Mouse (Mus musculus): ENCODE results near the gene Asb2. TPM values are rescaled to one million over a fixed set of nuclear protein-coding genes. Genes with fewer than 3 reads are reported as not detected.

Gene Asb2
- polyA plus RNA-seq (2016; fragmentation: Nextera tagmentation; extraction: Ambion mirVana), result 0.56 and 0.65 TPM in 2 replicates

DNA sequence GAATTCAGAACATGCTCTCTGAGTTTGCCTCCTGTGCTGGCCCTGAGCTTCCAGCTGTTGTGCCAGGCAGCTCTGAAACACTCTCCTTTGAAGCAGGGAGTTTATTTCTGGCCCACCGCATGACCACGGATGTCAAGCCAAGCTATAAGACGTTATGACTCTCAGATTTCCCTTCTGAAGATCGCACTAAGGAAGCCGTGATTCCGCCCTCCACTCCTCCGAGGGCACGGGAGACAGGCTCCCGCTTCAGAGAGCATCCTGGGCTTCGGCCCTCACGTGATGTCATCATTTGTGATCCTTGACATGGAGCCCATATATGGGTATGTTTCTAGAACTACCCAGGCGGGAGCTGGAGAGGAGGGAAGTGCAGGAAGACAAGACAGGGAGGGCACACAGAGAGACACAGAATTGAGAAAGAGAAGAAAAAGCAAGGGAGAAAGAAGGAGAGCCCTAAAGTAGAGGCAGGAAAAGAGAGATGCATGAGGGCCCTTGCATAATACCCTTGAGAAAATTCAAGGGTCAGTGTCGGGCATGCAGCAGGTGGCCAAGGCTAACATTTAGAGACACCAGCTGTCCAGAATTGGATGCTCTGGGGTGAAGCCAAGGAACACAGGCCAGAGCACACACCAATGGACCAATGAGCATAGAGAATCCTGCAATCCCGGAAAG, at the start of gene Asb2:
Gene Asb2 (minus strand): TSS at position 256 of the 669 bp plus-strand sequence.
- H3K36me3 ChIP-seq (replicated peaks), result no peaks in the 10 kb centered on the region
- H3K9me3 ChIP-seq, result no peaks in the 10 kb centered on the region
- ATAC-seq (ENCODE audit: low FRiP score), result no peak
- H3K9ac ChIP-seq, result no peak within 1 kb of the TSS
- no peak within 1 kb of the TSS for H3K27ac ChIP-seq
- no peak within 1 kb of the TSS for H3K4me2 ChIP-seq
- H3K4me3 ChIP-seq (replicated peaks), result no peak within 1 kb of the TSS
- 83% methylated on average over 14 of the region's 14 CpGs for WGBS
- no peaks in the 10 kb centered on the region for H3K27me3 ChIP-seq
- H3K4me1 ChIP-seq, result peaks cover 4% of the 10 kb centered on the region; the same call in 1 of the 2 replicates

DNA sequence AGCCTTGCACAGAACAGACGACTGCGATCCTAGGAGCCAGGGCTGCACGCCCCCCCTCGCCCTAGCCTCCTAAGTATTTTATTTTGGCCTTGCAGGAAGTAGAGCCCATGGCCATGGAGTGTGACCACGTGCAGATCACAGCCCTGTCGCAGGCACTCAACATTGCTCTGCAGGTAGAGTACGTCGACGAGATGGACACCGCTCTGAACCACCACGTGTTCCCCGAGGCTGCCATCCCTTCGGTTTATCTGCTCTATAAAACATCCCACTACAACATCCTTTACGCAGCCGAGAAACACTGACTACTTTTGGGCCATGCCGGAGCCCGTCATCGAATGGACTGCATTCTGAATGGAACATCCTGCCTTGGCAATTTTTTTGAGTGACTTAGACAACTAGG, 48.3 kb upstream of the Asb2 start:
- 91% methylated on average over 18 of the region's 18 CpGs for WGBS
- H3K36me3 ChIP-seq (replicated peaks), result peaks cover 54% of the 10 kb centered on the region

DNA sequence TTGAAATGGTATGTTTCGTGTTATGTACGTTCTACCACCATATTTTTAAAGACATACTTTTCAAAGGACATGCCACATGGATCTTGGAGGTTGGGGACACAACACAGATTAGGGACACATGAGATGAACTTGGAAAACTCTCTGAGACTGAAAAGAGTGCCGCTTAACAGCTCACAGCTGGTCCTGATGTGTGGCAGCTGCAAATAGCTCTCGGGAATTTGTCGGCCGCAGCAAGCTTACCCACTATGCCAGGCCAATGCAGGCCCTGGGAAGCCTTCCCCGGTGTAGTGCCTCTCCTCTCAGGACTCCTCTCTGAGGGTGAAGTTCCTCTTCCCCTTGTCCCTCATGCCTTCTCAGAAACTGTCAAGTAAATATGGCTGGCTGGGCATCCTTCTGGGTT, 41.0 kb upstream of the Asb2 start:
- Histone ChIP-seq H3K9ac (no peak overlapping the region), H3K4me3 (replicated peaks) (no peak overlapping the region), H3K4me1 (no peaks in the 10 kb centered on the region), H3K9me3 (no peaks in the 10 kb centered on the region), H3K36me3 (replicated peaks) (peaks cover 9% of the 10 kb centered on the region; the same call in 1 of the 2 replicates), H3K27me3 (no peaks in the 10 kb centered on the region), H3K27ac (no peak overlapping the region), H3K4me2 (no peak overlapping the region)
- no peak for ATAC-seq (ENCODE audit: low FRiP score)
- 83% methylated on average over 7 of the region's 7 CpGs for WGBS

More for the DNA sequence above, 48.3 kb upstream of the Asb2 start:
- no peak for ATAC-seq (ENCODE audit: low FRiP score)
- no peak overlapping the region for H3K27ac ChIP-seq
- no peaks in the 10 kb centered on the region for H3K4me1 ChIP-seq
- no peaks in the 10 kb centered on the region for H3K9me3 ChIP-seq
- H3K9ac ChIP-seq, result no peak overlapping the region
- no peak overlapping the region for H3K4me2 ChIP-seq
- no peak overlapping the region for H3K4me3 ChIP-seq (replicated peaks)
- H3K27me3 ChIP-seq, result no peaks in the 10 kb centered on the region

- H3K4me3 ChIP-seq (replicated peaks), result no peak overlapping the region
- no peak overlapping the region for H3K9ac ChIP-seq
- 81% methylated on average over 12 of the region's 12 CpGs for WGBS
- H3K36me3 ChIP-seq (replicated peaks), result no peaks in the 10 kb centered on the region
- no peaks in the 10 kb centered on the region for H3K9me3 ChIP-seq
- H3K4me1 ChIP-seq, result no peaks in the 10 kb centered on the region
- no peak overlapping the region for H3K4me2 ChIP-seq
- H3K27ac ChIP-seq, result no peak overlapping the region
- H3K27me3 ChIP-seq, result no peaks in the 10 kb centered on the region
- no peak for ATAC-seq (ENCODE audit: low FRiP score)
Observed at GRCm38 (mm10) chr12:103395486-103396275, 39.9 kb upstream of the Asb2 start.

DNA sequence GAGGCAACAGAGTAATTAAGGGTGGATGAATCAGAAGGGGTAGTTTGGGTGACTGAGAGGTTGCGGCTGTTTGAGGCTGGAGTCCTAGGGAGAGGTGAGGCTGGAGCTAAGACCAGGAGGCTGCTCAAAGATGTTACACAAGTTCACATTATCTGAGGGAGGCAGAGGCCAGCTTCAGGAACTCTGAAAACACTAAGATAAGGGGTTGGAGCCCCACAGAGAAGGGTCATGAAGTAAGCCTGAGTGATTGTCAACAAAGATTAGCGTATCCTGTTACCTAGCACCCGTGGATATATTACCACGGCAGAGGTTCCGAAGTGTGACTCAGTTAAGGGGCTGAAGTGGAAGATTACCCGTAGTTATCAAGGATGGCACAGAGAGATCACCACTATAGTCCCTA, 37.7 kb upstream of the Asb2 start:
- no peak overlapping the region for H3K9ac ChIP-seq
- no peak overlapping the region for H3K4me3 ChIP-seq (replicated peaks)
- H3K27me3 ChIP-seq, result no peaks in the 10 kb centered on the region
- H3K4me2 ChIP-seq, result no peak overlapping the region
- H3K9me3 ChIP-seq, result no peaks in the 10 kb centered on the region
- H3K27ac ChIP-seq, result no peak overlapping the region
- no peaks in the 10 kb centered on the region for H3K36me3 ChIP-seq (replicated peaks)
- WGBS, result 76% methylated on average over 6 of the region's 6 CpGs
- no peak for ATAC-seq (ENCODE audit: low FRiP score)
- H3K4me1 ChIP-seq, result peaks cover 10% of the 10 kb centered on the region; the same call in 1 of the 2 replicates

DNA sequence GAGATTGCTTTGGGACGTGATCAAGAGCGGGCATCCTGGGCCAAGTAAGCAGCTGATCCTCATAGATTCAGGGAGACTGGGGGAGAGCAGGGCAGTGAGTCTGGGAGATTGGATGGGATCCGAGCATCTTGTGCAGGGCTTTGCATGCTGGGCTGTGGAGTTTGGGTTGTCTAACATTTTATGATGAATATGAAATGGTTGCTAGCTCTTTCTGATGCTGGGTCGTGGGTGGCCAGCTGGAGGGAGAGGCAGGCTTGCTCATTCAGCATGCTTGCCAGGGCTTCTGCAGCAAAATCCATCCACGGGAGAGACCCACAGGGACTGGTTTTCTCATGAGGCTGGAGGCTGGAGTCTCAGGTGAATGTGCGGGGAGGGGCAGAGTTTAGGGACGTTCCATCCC, 35.3 kb upstream of the Asb2 start:
- Histone ChIP-seq H3K4me1 (peaks cover 10% of the 10 kb centered on the region; the same call in 1 of the 2 replicates), H3K36me3 (replicated peaks) (no peaks in the 10 kb centered on the region), H3K4me3 (replicated peaks) (no peak overlapping the region), H3K9me3 (no peaks in the 10 kb centered on the region), H3K27me3 (no peaks in the 10 kb centered on the region; the same call in 1 of the 2 replicates), H3K4me2 (no peak overlapping the region), H3K27ac (no peak overlapping the region), H3K9ac (no peak overlapping the region)
- 87% methylated on average over 7 of the region's 7 CpGs for WGBS
- no peak for ATAC-seq (ENCODE audit: low FRiP score)

- 79% methylated on average over 4 of the region's 4 CpGs for WGBS
- no peak overlapping the region for H3K9ac ChIP-seq
- no peaks in the 10 kb centered on the region for H3K36me3 ChIP-seq (replicated peaks)
- H3K9me3 ChIP-seq, result no peaks in the 10 kb centered on the region
- H3K4me3 ChIP-seq (replicated peaks), result no peak overlapping the region
- H3K4me1 ChIP-seq, result peaks cover 10% of the 10 kb centered on the region; the same call in 1 of the 2 replicates
- H3K27me3 ChIP-seq, result no peaks in the 10 kb centered on the region; the same call in 1 of the 2 replicates
- no peak overlapping the region for H3K27ac ChIP-seq
- peak overlapping the region; percentile 81; the same call in 1 of the 2 replicates for H3K4me2 ChIP-seq
- ATAC-seq (ENCODE audit: low FRiP score), result no peak
Observed at GRCm38 (mm10) chr12:103389982-103390381, 34.2 kb upstream of the Asb2 start.

- peak overlapping the region; percentile 81 for H3K4me2 ChIP-seq
- H3K4me3 ChIP-seq (replicated peaks), result peak overlapping the region; percentile 80
- 55% methylated on average over 2 of the region's 2 CpGs for WGBS
- H3K9me3 ChIP-seq, result no peaks in the 10 kb centered on the region
- no peak overlapping the region for H3K27ac ChIP-seq
- peak overlapping the region; percentile 90 for H3K9ac ChIP-seq
- ATAC-seq (ENCODE audit: low FRiP score), result no peak
- H3K4me1 ChIP-seq, result peaks cover 10% of the 10 kb centered on the region; the same call in 1 of the 2 replicates
- no peaks in the 10 kb centered on the region; the same call in 1 of the 2 replicates for H3K27me3 ChIP-seq
- H3K36me3 ChIP-seq (replicated peaks), result no peaks in the 10 kb centered on the region
Observed at GRCm38 (mm10) chr12:103389348-103389727, 33.5 kb upstream of the Asb2 start.

GRCm38 (mm10) chr12:103388505-103389347, 32.9 kb upstream of the Asb2 start, which contains the start of gene Otub2:
Gene Otub2, plus strand, starts transcription at chr12:103388682.
- under 1% methylated on average over 55 of the region's 58 CpGs for WGBS
- Histone ChIP-seq H3K9me3 (no peaks in the 10 kb centered on the region), H3K27ac (peak within 1 kb of the TSS; percentile 69; the same call in 1 of the 2 replicates), H3K4me2 (peak within 1 kb of the TSS; percentile 81), H3K9ac (peak within 1 kb of the TSS; percentile 90), H3K4me1 (peaks cover 10% of the 10 kb centered on the region; the same call in 1 of the 2 replicates), H3K4me3 (replicated peaks) (peak within 1 kb of the TSS; percentile 80), H3K27me3 (no peaks in the 10 kb centered on the region; the same call in 1 of the 2 replicates), H3K36me3 (replicated peaks) (no peaks in the 10 kb centered on the region)
- peak; percentile 99 for ATAC-seq (ENCODE audit: low FRiP score)

DNA sequence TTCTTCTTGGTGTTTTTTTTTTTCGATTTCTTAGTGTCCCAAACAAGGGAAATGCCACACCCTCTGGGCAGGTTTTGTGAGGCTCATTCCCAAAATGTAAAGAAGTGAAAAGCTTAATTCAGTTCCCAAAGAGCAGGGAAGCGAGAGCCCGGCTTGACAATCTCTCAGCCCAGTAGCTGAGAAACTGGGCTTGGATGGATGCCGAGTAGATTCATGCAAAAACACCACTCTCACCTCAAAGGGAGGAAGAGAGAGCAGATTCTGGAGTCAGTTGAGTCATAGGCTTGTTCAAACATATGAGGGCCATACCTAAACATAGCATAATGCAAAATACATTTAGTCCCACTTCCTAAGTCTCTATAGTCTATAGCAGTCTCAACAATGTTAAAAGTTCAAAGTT, 24.4 kb upstream of the Asb2 start:
- Histone ChIP-seq H3K36me3 (replicated peaks) (no peaks in the 10 kb centered on the region), H3K9ac (no peak overlapping the region), H3K4me2 (no peak overlapping the region), H3K27me3 (no peaks in the 10 kb centered on the region), H3K4me1 (no peaks in the 10 kb centered on the region), H3K27ac (no peak overlapping the region), H3K4me3 (replicated peaks) (no peak overlapping the region), H3K9me3 (no peaks in the 10 kb centered on the region)
- ATAC-seq (ENCODE audit: low FRiP score), result no peak
- 84% methylated on average over 4 of the region's 4 CpGs for WGBS

GRCm38 (mm10) chr12:103376774-103377173, 21.0 kb upstream of the Asb2 start:
- H3K9me3 ChIP-seq, result no peaks in the 10 kb centered on the region
- ATAC-seq (ENCODE audit: low FRiP score), result no peak
- H3K9ac ChIP-seq, result no peak overlapping the region
- H3K4me3 ChIP-seq (replicated peaks), result no peak overlapping the region
- no peak overlapping the region for H3K27ac ChIP-seq
- 84% methylated on average over 2 of the region's 4 CpGs for WGBS
- no peak overlapping the region for H3K4me2 ChIP-seq
- peaks cover 3% of the 10 kb centered on the region; the same call in 1 of the 2 replicates for H3K27me3 ChIP-seq
- H3K4me1 ChIP-seq, result no peaks in the 10 kb centered on the region
- no peaks in the 10 kb centered on the region for H3K36me3 ChIP-seq (replicated peaks)

DNA sequence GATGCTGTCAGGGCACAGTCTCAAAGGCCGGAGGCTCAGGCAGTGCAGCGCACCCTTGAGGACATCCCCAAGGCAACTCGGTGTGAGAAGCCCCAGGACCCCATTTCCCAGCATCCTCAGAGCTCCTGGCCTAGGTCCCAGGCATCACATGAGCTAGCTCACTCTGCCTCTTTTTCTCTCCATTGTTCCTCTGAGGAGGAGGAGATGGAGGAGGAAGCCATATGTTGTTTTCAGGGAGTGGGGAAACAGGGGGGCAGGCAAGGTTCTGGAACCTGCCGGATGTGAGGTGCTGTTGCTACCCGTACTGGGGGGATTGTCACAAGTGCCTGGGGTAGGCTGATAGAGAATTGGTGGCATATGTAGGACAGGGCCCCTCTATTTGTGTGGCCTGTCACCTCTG, 20.3 kb upstream of the Asb2 start:
- Histone ChIP-seq H3K4me1 (no peaks in the 10 kb centered on the region), H3K9me3 (no peaks in the 10 kb centered on the region), H3K4me3 (replicated peaks) (no peak overlapping the region), H3K4me2 (no peak overlapping the region), H3K36me3 (replicated peaks) (no peaks in the 10 kb centered on the region), H3K27me3 (peaks cover 4% of the 10 kb centered on the region; the same call in 1 of the 2 replicates), H3K9ac (no peak overlapping the region), H3K27ac (no peak overlapping the region)
- 62% methylated on average over 5 of the region's 5 CpGs for WGBS
- ATAC-seq (ENCODE audit: low FRiP score), result no peak

Data from forebrain, embryonic 12.5 days (tissue).